Comparison of ENCODE assay signal across 7 mouse cellular contexts in genomic region chr5:120350461-120350860, GRCm38 (mm10).
"Had no signal": no experiment of that assay in that cellular context is flagged by ENCODE, and none has a peak within 500 bp of the region (broad histone marks: within the 10 kb centered on the region; RNA-seq: fewer than 3 reads in every experiment).

No protein-coding gene starts in this region.

- DNase-seq: liver, postnatal 0 days; lung, adult 2 months; lung, postnatal 14 days; right cerebral cortex, postnatal 14 days; thymus, adult 18-20 months; thymus, postnatal 14 days; thymus, postnatal 36 days had no signal
